Mouse (Mus musculus): ENCODE measurements around the gene Gpr162.

Gene Gpr162

DNA sequence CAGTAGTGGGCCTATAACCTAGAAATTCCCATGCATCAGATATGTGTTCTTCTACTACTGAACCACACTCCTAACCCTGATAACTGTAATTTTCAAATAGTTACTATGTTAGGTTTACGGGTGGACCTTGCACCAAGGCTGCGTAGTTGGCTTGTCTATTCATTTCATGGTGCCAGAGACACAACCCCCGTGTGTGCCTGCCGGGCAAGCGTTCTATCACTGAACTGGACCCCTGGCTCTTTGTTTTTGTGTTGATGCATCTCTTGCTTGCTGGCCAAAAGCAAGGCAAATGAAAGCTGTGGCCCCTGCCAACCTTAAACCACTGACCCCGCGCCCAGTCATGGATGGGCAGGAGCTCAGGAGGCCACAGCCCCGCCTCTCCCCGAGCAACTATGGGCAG lies 18.0 kb upstream of the Gpr162 start:
- no peak for DNase-seq (ENCODE audit: low spot score in 2 of 2)

DNA sequence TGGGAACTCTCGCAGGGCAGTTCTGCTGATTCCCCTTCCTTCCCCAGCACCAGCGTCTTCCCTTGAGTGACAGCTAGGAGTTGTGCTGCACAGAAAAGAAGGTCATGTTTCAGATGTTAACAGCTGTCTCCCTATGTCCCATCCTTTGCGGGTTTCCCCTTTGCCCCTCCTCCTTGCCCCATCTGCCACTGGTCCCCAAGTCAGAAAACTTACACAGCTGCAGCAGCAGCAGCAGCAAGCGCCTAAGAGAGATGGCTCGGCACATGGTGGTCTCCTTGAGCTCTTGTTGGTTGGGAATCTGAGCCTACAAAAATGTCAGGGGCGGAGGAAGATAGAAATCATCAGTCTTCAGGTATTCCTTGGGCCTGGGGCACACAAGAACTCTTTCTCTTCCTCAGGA lies 15.6 kb upstream of the Gpr162 start:
- DNase-seq (ENCODE audit: low spot score in 2 of 2), result no peak

GRCm38 (mm10) chr6:124874348-124874747 lies 10.6 kb upstream of the Gpr162 start:
- DNase-seq (ENCODE audit: low spot score in 2 of 2), result no peak

- DNase-seq (ENCODE audit: low spot score in 2 of 2), result no peak
Measured at GRCm38 (mm10) chr6:124866560-124866959, 2.8 kb upstream of the Gpr162 start.

GRCm38 (mm10) chr6:124865766-124866362 lies 2.1 kb upstream of the Gpr162 start:
- DNase-seq (ENCODE audit: low spot score in 2 of 2), result no peak

DNA sequence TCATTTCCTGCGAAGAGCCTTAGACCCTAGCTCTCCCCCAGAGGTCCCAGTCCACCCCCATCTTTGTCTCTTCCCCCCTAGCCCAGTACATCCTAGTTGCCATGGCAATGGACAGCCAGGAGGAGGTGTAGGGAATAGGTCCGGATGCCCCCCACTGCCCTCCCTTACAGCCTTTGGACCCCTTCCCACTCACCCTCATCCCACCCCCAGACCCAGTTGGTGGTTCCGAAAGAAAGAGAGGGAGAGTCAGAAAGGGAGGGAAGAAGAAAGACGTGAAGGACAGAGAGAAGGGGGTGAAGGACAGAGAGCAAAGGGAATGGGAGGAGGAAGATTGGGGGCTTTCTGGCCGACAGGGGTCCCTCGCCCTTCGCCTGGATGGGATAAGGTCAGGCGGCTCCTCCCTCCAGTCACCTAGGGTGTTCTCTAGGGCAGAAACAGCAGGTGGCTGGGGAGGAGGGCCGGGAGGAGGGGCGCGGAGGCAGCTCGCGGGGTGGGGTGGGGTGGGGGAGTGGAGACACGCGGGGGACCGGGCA lies 592 bp downstream of the Gpr162 start:
- DNase-seq (ENCODE audit: low spot score in 2 of 2), result no peak

DNA sequence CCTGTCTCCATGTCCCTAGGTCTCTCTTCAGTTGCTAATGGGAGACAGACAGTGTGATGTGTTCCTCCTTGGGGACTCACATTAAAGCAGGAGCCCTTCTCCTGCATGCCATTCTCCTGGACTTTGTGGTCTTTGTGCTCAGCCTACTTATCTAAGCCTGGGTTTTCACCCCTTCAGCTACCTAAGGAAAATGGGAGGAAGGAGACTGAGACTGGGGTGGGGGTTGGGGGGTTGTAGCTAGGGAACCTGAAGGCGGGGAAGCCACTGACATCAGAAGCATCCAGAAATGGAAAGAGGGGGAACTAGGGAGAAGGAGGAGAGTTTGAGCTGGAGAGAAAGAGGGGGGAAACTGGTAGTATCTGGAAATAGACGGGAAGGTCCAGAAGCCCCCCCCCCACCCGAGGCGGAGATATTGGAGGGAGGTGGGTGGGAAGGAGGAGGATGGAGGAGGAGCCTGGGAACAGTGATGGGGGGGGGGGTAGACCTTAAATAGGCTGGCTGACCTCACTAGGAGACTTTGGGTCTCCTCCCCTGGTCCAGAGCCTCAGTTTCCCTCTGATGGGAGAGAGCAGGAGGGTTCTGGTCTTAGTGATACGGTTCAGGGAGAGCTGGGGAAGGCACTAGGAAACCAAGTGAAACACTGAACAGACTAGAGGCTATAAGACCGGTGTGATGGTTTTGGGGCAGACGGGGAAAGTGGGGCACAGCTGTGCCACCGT lies 1.2 kb downstream of the Gpr162 start:
- DNase-seq (ENCODE audit: low spot score in 2 of 2), result peak in 1 of 2 experiments; percentile 23

GRCm38 (mm10) chr6:124861802-124862201 lies 2.0 kb downstream of the Gpr162 start:
- DNase-seq (ENCODE audit: low spot score in 2 of 2), result no peak

- no peak for DNase-seq (ENCODE audit: low spot score in 2 of 2)
Measured at GRCm38 (mm10) chr6:124861266-124861665, 2.5 kb downstream of the Gpr162 start.

- DNase-seq (ENCODE audit: low spot score in 2 of 2), result no peak
Measured at GRCm38 (mm10) chr6:124860511-124860910, 3.3 kb downstream of the Gpr162 start.

DNA sequence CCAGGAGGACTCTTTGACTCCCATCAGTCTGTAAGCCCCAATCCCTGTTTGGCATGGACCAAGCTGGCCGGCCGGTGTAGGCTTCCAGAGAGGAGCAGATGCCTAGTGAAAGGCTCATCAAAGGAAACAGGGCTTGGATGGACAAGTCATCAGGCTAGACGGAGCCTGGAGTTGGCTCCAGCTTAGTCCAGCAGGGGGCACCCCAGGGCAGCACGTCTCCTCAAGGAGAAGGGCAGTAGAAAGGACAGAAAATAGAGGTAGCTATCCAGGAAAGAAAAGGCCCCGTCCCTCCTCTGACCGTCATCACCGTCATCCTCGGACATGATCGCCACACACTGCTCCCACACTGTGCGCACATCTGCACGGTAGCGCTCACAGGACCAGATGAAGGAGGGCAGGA lies 4.1 kb downstream of the Gpr162 start:
- DNase-seq (ENCODE audit: low spot score in 2 of 2), result peak; percentile 75 to 79

GRCm38 (mm10) chr6:124858561-124859318 lies 5.0 kb downstream of the Gpr162 start:
- DNase-seq (ENCODE audit: low spot score in 2 of 2), result no peak

DNA sequence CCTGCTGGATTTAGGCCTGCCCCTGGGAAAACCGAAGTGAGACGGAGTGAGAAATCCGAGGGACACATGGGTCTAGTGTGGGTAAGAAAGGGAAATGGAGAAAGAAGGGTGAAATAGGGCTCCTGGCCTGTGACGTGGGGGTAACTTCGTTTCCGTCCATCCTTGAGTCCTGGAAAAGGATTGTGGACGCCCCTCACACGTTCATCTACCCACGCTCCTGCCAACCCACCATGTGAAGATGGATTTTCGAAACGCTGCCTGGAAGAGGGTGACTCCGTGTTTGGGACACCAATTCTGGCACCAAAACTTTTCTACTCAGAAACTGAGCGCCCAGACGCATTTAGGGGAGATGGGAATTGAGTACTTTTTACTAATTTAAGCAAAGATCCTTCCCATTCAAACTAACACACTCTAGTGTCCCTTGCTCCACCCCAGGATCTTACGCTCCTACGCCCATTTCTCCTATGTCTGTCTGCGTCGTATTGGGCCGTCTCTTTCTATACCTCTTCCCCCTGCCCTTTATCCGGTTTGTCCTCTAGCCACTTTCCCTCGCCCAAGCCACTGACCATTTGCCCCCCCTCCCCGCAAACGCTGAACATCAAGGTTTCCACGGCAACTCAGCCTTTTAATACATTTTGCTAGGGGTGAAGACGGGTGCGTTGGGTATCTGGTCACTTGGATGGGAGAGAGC lies 5.8 kb downstream of the Gpr162 start:
- DNase-seq (ENCODE audit: low spot score in 2 of 2), result no peak

DNA sequence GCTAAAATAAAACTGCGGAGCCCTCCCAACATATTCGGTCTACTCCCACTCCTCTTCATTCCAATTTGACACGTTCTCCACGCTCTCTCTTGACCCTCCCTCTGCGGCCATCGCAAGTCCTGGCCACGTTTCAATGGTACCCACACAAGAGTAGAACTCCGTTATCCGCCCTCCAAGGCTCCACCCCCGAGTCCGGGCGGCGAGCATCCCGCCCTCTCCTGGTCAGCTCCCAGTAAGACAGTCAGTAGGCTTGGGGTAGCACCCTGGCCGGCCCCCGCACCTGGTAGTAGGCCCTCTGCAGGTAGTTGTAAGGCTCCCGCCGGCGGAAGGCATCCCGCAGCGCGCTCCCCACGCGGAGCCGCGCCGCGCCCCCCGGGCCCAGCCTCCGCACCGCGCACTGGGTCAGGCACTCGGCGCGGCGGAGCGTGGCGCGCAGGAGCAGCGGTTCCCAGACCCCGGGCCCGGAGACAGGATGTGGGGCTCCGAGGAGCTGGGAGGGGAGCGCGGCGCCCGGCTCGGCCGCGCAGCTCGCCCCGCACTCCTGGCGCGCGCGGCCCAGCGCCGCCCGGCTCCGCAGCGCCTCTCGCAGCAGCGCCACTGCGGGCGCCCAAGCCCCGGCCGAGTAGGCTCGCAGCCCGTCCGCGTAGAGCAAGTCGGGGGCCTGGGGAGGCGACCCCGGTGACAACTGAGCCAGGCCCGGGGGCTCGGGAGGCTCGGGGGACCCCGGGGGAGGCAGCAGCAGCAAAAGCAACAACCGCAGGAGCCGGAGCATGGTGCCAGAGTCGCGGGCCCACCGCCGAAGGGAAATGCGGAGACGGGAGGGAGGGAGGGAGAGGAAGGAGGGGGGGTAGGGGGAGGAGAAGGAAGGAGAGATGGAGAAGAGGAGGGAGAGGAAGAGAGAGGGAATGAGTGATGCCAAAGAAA lies 6.6 kb downstream of the Gpr162 start, which contains the start of gene P3h3:
P3h3 (minus strand) TSS at position 837 of the 924 bp plus-strand sequence.
- DNase-seq (ENCODE audit: low spot score in 2 of 2), result peak; percentile 74 to 78

GRCm38 (mm10) chr6:124856321-124856720 lies 7.5 kb downstream of the Gpr162 start:
- DNase-seq (ENCODE audit: low spot score in 2 of 2), result peak in 1 of 2 experiments; percentile 55

DNA sequence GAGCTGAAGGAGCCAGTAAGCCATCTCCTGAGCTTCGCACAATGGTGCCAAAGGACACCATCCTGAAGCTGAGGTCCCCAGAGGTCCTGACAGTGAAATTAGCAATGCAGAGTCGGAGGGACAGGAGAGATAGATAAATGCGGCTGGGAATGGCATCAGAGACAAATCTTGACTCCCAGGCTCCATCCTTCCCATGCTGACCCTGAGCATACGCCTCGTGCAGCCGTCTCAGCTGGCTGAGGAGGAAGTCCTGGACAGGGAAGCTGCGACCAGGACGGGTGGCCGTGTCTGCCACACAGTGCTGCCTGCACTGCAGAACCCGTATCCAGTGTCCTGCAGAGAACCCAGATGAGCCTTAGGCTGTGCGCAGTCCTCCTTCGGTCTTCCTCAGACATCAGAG lies 9.1 kb downstream of the Gpr162 start:
- DNase-seq (ENCODE audit: low spot score in 2 of 2), result no peak

- no peak for DNase-seq (ENCODE audit: low spot score in 2 of 2)
Measured at GRCm38 (mm10) chr6:124850535-124850934, 13.2 kb downstream of the Gpr162 start.

DNA sequence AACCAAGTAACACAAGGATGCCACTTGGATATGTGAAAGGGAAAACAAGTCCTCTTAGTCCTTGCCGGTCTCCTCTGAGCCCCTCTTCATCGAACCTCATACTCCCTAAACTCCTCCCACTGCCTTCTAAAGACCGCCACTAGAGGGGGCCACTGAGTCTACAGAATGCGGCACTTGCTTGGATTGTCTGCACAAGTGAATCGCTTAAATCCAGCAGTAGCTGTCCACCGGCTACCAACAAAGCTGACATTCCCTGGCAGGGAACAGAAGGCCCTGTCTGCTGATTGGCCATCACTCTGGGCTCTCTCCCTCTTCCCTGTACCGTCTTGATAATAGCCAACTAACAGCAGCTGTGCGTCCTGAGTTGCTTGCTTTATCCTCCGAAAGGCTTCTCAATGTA lies 16.5 kb downstream of the Gpr162 start:
- DNase-seq (ENCODE audit: low spot score in 2 of 2), result peak; percentile 84 to 86

- DNase-seq (ENCODE audit: low spot score in 2 of 2), result no peak
Measured at GRCm38 (mm10) chr6:124840241-124841167, 23.3 kb downstream of the Gpr162 start, which contains the start of gene Gnb3. Gnb3 (minus strand) TSS chr6:124840275.

DNA sequence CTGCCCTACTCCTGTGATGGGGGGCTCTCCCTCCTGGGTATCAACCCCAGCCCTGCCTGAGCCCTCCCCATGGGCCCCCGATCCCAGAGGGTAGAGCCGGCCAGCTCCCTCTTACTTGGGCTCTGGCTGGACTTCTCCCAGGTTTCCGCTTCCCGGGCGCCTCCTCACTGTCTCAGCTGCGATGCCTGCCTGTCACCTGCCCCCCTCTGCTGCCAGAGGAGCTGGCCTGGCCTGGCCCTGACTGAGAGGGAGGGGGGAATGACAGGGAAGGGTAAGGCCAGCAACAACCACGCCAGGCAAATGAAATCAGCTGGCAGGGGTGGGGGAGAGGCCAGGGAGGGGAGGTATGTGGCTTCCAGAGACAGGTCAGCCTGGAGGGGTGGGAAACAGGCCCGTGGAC lies 24.0 kb downstream of the Gpr162 start:
- no peak for DNase-seq (ENCODE audit: low spot score in 2 of 2)

Measured in right cerebral cortex, postnatal 36 days (tissue).